Mouse (Mus musculus): ENCODE measurements around the gene Pcdh11x. TPM values are rescaled to one million over a fixed set of nuclear protein-coding genes. Genes with fewer than 3 reads are reported as not detected.

Pcdh11x gene
- not detected for polyA plus RNA-seq (2012; fragmentation: generic; extraction: Trizol)

GRCm38 (mm10) chrX:120290011-120290899 is at the start of gene Pcdh11x:
TSS of gene Pcdh11x (plus strand) at chrX:120290259.

GRCm38 (mm10) chrX:120312995-120313394 is 22.9 kb downstream of the Pcdh11x start, which contains the start of gene H2afb3:
TSS of gene H2afb3 (minus strand) at chrX:120313095.

Other genes with a start within 250 kb of the Pcdh11x start
- not detected for gene H2afb3, start 22.8 kb downstream of the Pcdh11x start, polyA plus RNA-seq (2012; fragmentation: generic; extraction: Trizol)

All from C3H10T1/2 (cell line).